Mouse (Mus musculus): Measurements from ENCODE around the gene Selenow. TPM values are rescaled to one million over a fixed set of nuclear protein-coding genes. Genes with fewer than 3 reads are reported as not detected.

Gene Selenow
- polyA plus RNA-seq, 1 experiment from 2014 or later: 981 TPM

- Histone ChIP-seq H3K9ac (replicated peaks; ENCODE audit: low read length) (no peak overlapping the region), H3K4me2 (ENCODE audit: low read depth, low read length) (no peak overlapping the region), H3K27me3 (ENCODE audit: control insufficient read depth, insufficient read depth, low read length) (no peaks in the 10 kb centered on the region), H3K9me3 (replicated peaks; ENCODE audit: control insufficient read depth, low read length) (no peaks in the 10 kb centered on the region), H3K4me3 (ENCODE audit: low read depth, low read length) (no peak overlapping the region), H3K4me1 (ENCODE audit: control insufficient read depth, insufficient read depth, low read length) (no peaks in the 10 kb centered on the region; the same call in 1 of the 2 replicates), H3K27ac (replicated peaks; ENCODE audit: low read depth, low read length) (no peak overlapping the region), H3K36me3 (replicated peaks; ENCODE audit: control insufficient read depth, insufficient read depth, low read depth, low read length) (no peaks in the 10 kb centered on the region)
- DNase-seq (ENCODE audit: low spot score) (no peak), ATAC-seq (replicated peaks; ENCODE audit: insufficient number of reproducible peaks, low FRiP score, low TSS enrichment, low read depth) (no peak)
- WGBS: 74% methylated on average over 3 of the region's 3 CpGs
These were observed 30.2 kb upstream of the Selenow start for GRCm38 (mm10) chr7:15952416-15952815.

DNA sequence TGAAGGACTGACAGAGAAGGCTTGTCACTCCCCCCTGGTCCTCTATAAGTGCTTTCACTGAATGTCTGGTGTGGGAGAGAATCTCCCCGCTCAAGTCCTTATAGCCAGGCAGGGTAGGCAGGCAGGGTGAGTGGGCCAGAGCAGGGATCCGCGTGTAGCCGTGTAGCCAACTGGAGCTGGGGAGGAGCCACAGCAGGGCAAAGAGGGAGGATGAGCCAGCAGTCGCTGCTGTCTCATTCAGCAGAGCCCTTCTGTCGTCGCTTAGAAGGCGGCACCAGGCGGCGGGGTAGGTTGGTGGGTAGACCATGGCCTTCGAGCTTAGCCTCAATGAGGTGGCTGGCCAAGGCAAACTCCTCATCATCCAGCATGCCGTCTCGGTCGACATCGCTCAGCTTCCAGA lies 27.8 kb upstream of the Selenow start:
- ATAC-seq (replicated peaks; ENCODE audit: insufficient number of reproducible peaks, low FRiP score, low TSS enrichment, low read depth) (no peak), DNase-seq (ENCODE audit: low spot score) (no peak)
- no peaks in the 10 kb centered on the region for H3K9me3 ChIP-seq (replicated peaks; ENCODE audit: control insufficient read depth, low read length)
- H3K4me3 ChIP-seq (ENCODE audit: low read depth, low read length): no peak overlapping the region
- H3K4me2 ChIP-seq (ENCODE audit: low read depth, low read length): no peak overlapping the region
- peaks cover under 1% of the 10 kb centered on the region; the same call in 1 of the 2 replicates for H3K4me1 ChIP-seq (ENCODE audit: control insufficient read depth, insufficient read depth, low read length)
- no peaks in the 10 kb centered on the region for H3K36me3 ChIP-seq (replicated peaks; ENCODE audit: control insufficient read depth, insufficient read depth, low read depth, low read length)
- H3K9ac ChIP-seq (replicated peaks; ENCODE audit: low read length): no peak overlapping the region
- no peak overlapping the region for H3K27ac ChIP-seq (replicated peaks; ENCODE audit: low read depth, low read length)
- no peaks in the 10 kb centered on the region for H3K27me3 ChIP-seq (ENCODE audit: control insufficient read depth, insufficient read depth, low read length)
- WGBS: 87% methylated on average over 15 of the region's 15 CpGs

- WGBS: 75% methylated on average over 7 of the region's 7 CpGs
These were observed 27.1 kb upstream of the Selenow start for GRCm38 (mm10) chr7:15949216-15949790.

GRCm38 (mm10) chr7:15948381-15948941 lies 26.3 kb upstream of the Selenow start:
- Histone ChIP-seq H3K4me1 (ENCODE audit: control insufficient read depth, insufficient read depth, low read length) (peaks cover 3% of the 10 kb centered on the region; the same call in 1 of the 2 replicates), H3K36me3 (replicated peaks; ENCODE audit: control insufficient read depth, insufficient read depth, low read depth, low read length) (no peaks in the 10 kb centered on the region), H3K27ac (replicated peaks; ENCODE audit: low read depth, low read length) (no peak overlapping the region), H3K27me3 (ENCODE audit: control insufficient read depth, insufficient read depth, low read length) (no peaks in the 10 kb centered on the region), H3K4me3 (ENCODE audit: low read depth, low read length) (no peak overlapping the region), H3K9ac (replicated peaks; ENCODE audit: low read length) (peak overlapping the region; percentile 37), H3K4me2 (ENCODE audit: low read depth, low read length) (peak overlapping the region; percentile 43), H3K9me3 (replicated peaks; ENCODE audit: control insufficient read depth, low read length) (no peaks in the 10 kb centered on the region)
- DNase-seq (ENCODE audit: low spot score) (peak; percentile 78), ATAC-seq (replicated peaks; ENCODE audit: insufficient number of reproducible peaks, low FRiP score, low TSS enrichment, low read depth) (peak; percentile 30)
- 6% methylated on average over 23 of the region's 23 CpGs for WGBS

More at GRCm38 (mm10) chr7:15949216-15949790, 27.1 kb upstream of the Selenow start:
- DNase-seq (ENCODE audit: low spot score) (no peak), ATAC-seq (replicated peaks; ENCODE audit: insufficient number of reproducible peaks, low FRiP score, low TSS enrichment, low read depth) (no peak)
- H3K9me3 ChIP-seq (replicated peaks; ENCODE audit: control insufficient read depth, low read length): no peaks in the 10 kb centered on the region
- no peak overlapping the region for H3K4me2 ChIP-seq (ENCODE audit: low read depth, low read length)
- H3K4me3 ChIP-seq (ENCODE audit: low read depth, low read length): no peak overlapping the region
- no peaks in the 10 kb centered on the region for H3K27me3 ChIP-seq (ENCODE audit: control insufficient read depth, insufficient read depth, low read length)
- no peaks in the 10 kb centered on the region for H3K36me3 ChIP-seq (replicated peaks; ENCODE audit: control insufficient read depth, insufficient read depth, low read depth, low read length)
- peaks cover 3% of the 10 kb centered on the region; the same call in 1 of the 2 replicates for H3K4me1 ChIP-seq (ENCODE audit: control insufficient read depth, insufficient read depth, low read length)
- H3K9ac ChIP-seq (replicated peaks; ENCODE audit: low read length): no peak overlapping the region
- no peak overlapping the region for H3K27ac ChIP-seq (replicated peaks; ENCODE audit: low read depth, low read length)

- no peak overlapping the region for H3K4me3 ChIP-seq (ENCODE audit: low read depth, low read length)
- DNase-seq (ENCODE audit: low spot score) (no peak), ATAC-seq (replicated peaks; ENCODE audit: insufficient number of reproducible peaks, low FRiP score, low TSS enrichment, low read depth) (no peak)
- no peak overlapping the region for H3K27ac ChIP-seq (replicated peaks; ENCODE audit: low read depth, low read length)
- peaks cover 3% of the 10 kb centered on the region; the same call in 1 of the 2 replicates for H3K4me1 ChIP-seq (ENCODE audit: control insufficient read depth, insufficient read depth, low read length)
- H3K27me3 ChIP-seq (ENCODE audit: control insufficient read depth, insufficient read depth, low read length): no peaks in the 10 kb centered on the region
- H3K4me2 ChIP-seq (ENCODE audit: low read depth, low read length): no peak overlapping the region
- H3K9me3 ChIP-seq (replicated peaks; ENCODE audit: control insufficient read depth, low read length): no peaks in the 10 kb centered on the region
- H3K9ac ChIP-seq (replicated peaks; ENCODE audit: low read length): no peak overlapping the region
- WGBS: 34% methylated on average over 4 of the region's 4 CpGs
- H3K36me3 ChIP-seq (replicated peaks; ENCODE audit: control insufficient read depth, insufficient read depth, low read depth, low read length): no peaks in the 10 kb centered on the region; the same call in 1 of the 2 replicates
These were observed 25.6 kb upstream of the Selenow start for GRCm38 (mm10) chr7:15947653-15948260.

DNA sequence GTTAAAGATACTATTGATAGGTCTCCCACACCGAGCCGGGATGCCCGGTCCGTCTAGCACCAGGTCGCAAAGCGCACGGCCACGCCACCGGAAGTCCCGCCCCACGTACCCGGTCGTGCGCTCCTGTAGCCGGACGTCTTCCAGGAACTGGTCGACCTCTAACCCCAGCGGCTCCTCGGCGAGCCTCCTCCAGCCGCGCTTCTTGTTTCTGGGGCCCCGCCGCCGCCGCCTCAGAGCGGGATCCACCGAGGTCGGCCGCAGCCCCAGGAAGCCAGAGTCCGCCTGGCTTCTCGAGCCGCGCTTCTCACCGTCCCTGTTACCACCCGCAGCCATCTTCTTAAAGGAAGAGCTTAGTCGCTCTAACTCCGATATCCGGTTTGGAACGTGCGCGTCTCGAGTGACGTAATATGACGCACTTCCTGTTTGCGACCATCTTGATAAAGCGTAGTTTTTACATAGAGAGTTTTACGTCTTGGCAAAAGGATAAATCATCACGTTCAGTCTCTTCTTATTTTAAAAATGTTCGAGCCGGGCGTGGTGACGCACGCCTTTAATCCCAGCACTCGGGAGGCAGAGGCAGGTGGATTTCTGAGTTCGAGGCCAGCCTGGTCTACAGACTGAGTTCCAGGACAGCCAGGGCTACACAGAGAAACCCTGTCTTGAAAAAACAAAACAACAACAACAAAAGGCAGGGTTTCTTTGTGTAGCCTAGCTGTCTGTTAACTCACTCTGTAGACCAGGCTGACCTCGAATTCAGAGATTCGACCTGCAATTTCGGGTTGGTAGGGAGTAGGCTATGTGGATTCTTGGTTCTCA lies 23.7 kb upstream of the Selenow start, which contains the start of gene Nop53:
TSS of gene Nop53 (minus strand) at position 354 of the 816 bp plus-strand sequence.
- peaks cover 3% of the 10 kb centered on the region; the same call in 1 of the 2 replicates for H3K4me1 ChIP-seq (ENCODE audit: control insufficient read depth, insufficient read depth, low read length)
- 1% methylated on average over 59 of the region's 59 CpGs for WGBS
- no peaks in the 10 kb centered on the region for H3K9me3 ChIP-seq (replicated peaks; ENCODE audit: control insufficient read depth, low read length)
- peak; percentile 98 for DNase-seq (ENCODE audit: low spot score)
- peak within 1 kb of the TSS; percentile 63 for H3K27ac ChIP-seq (replicated peaks; ENCODE audit: low read depth, low read length)
- peaks cover 3% of the 10 kb centered on the region for H3K36me3 ChIP-seq (replicated peaks; ENCODE audit: control insufficient read depth, insufficient read depth, low read depth, low read length)
- H3K4me2 ChIP-seq (ENCODE audit: low read depth, low read length): peak within 1 kb of the TSS; percentile 75
- H3K4me3 ChIP-seq (ENCODE audit: low read depth, low read length): peak within 1 kb of the TSS; percentile 59
- H3K9ac ChIP-seq (replicated peaks; ENCODE audit: low read length): peak within 1 kb of the TSS; percentile 80
- ATAC-seq (replicated peaks; ENCODE audit: insufficient number of reproducible peaks, low FRiP score, low TSS enrichment, low read depth): peak; percentile 91
- H3K27me3 ChIP-seq (ENCODE audit: control insufficient read depth, insufficient read depth, low read length): no peaks in the 10 kb centered on the region

DNA sequence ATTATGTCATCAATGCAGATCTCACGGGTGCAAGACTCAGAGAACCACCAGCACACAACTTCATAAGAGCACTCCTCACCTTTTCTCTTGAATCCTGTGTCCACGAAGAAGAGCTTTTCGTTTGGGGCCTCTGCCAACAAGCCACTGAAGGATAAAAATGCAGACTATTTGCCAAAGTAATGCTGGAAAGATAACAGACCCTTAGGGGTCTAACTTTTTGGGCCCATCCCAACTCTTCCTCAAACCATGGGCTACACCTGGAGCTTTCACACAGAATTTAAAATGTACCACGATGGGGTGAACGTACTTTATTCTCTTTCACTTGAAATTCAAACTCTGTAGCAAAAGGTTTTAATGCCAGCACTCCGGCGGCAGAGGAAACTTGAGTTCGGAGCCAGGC lies 23.0 kb upstream of the Selenow start:
- peak overlapping the region; percentile 75 for H3K4me2 ChIP-seq (ENCODE audit: low read depth, low read length)
- DNase-seq (ENCODE audit: low spot score): no peak
- no peaks in the 10 kb centered on the region for H3K27me3 ChIP-seq (ENCODE audit: control insufficient read depth, insufficient read depth, low read length)
- no peak for ATAC-seq (replicated peaks; ENCODE audit: insufficient number of reproducible peaks, low FRiP score, low TSS enrichment, low read depth)
- H3K9me3 ChIP-seq (replicated peaks; ENCODE audit: control insufficient read depth, low read length): no peaks in the 10 kb centered on the region
- H3K4me1 ChIP-seq (ENCODE audit: control insufficient read depth, insufficient read depth, low read length): peaks cover 3% of the 10 kb centered on the region; the same call in 1 of the 2 replicates
- H3K4me3 ChIP-seq (ENCODE audit: low read depth, low read length): peak overlapping the region; percentile 59
- 9% methylated on average over 8 of the region's 8 CpGs for WGBS
- peaks cover 7% of the 10 kb centered on the region for H3K36me3 ChIP-seq (replicated peaks; ENCODE audit: control insufficient read depth, insufficient read depth, low read depth, low read length)
- no peak overlapping the region for H3K27ac ChIP-seq (replicated peaks; ENCODE audit: low read depth, low read length)
- peak overlapping the region; percentile 80 for H3K9ac ChIP-seq (replicated peaks; ENCODE audit: low read length)

Data from embryonic facial prominence, embryonic 11.5 days (tissue).